Mouse (Mus musculus) heart, adult 9 months (tissue): ENCODE measurements around the gene Hmcn2.

Experiments
- DNase-seq, 2 experiments: peaks; one replicate each; pipeline ENCODE4 v3.0.0; 2022; ENCODE audit warnings: low spot score in 2 of 2

The Hmcn2 gene

GRCm38 (mm10) chr2:31477234-31478161 lies 163.3 kb downstream of the Hmcn2 start:
- no peak for DNase-seq

- peak; percentile 58 to 79 for DNase-seq
Measured at GRCm38 (mm10) chr2:31482914-31483575, 168.8 kb downstream of the Hmcn2 start.

DNA sequence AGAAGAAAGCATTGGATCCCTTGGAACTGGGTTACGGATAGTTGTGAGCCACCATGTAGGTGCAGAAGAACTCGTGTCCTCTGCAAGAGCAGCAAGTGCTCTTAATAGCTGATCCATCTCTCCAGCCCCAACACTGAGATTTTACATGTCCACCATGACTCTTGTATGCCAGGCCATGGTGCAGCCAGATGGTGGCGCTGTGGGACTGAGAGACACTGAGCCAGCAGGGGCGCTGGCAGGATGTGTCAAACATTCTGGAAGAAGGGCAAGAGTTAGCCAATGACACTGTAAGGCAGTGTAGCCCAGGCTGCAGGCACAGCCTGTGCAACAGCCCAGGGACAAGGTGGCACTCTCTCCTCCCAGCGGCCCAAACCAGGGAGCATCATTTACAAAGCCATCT lies 170.0 kb downstream of the Hmcn2 start:
- DNase-seq: peak in 1 of 2 experiments; percentile 12

DNA sequence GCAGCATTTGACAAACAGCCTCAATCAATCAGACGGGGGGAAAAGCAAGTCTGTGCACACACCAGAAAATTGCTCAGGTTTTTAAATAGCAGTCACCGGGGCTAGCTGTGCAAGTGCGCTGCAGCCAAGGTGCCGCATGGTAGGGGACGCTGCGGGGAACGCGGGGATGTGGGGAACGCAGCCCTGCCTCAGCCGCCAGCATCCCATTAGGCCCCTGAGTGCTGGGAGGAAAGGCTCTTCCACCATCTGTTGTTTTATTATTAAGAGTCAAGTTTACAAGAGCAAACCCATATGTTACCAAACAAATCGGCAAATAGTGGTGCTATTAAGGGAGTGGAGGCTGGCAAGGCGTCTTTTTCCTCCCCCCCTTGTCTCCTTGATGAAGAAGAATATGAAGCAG lies 175.0 kb downstream of the Hmcn2 start:
- DNase-seq: no peak

- DNase-seq: no peak
Measured at GRCm38 (mm10) chr2:31490556-31490955, 176.3 kb downstream of the Hmcn2 start.

DNA sequence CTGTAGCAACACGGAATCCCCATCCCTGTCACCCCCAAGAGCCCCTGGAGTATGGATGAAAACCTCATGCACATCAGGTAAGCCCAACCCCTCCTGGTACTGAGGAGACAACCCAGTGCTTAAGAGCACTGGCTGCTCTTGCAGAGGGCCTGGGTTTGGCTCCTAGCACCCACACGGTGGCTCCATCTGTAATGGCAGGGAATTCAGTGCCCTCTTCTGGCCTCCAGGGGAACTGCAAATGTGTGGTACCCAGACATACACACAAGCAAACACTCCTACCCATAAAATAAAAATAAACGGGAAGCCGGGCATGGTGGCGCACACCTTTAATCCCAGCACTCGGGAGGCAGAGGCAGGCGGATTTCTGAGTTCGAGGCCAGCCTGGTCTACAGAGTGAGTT lies 178.1 kb downstream of the Hmcn2 start:
- DNase-seq: no peak

- DNase-seq: no peak
Measured at GRCm38 (mm10) chr2:31493243-31493642, 179.0 kb downstream of the Hmcn2 start.

- no peak for DNase-seq
Measured at GRCm38 (mm10) chr2:31494315-31494714, 180.1 kb downstream of the Hmcn2 start.

DNA sequence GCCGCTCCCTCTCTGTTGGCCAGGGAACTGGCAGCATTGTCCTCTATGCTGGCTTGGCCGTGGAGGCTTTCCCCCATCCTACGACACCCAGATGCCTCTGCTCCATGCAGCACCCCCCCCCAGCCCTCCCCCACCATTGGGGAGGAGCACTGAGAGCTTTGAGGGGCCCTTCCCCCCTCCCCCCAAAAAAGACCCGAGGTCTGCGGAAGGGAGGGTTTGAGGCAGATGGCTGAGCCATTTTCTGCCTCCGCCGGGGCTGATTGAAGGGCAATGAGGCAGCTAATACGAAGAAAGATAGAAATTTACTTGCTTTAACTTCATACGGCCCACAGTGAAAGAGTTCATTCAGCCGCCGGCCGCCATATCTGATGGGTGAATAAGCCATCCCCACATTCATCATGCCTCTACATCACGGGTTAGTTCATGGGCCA lies 180.8 kb downstream of the Hmcn2 start:
- DNase-seq: no peak

DNA sequence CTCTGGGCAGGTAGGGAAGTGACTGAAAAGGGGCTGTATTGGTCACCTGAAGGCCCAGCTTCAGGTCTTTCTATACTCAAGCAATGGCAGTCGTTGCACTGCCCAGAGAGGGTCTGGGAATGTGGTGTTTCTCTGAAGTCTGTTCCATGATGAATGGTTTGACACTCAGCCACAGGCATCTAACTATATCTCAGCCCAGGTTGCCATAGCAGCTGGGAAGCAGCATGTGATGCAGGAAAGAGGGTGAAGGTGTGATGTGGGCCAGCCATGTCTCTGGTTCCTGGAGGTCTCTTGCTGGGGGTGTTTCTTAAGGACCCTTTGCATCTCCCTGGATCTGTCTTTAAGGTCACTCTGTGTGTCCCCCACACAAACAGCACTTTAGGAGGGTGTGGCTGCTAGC lies 181.9 kb downstream of the Hmcn2 start:
- DNase-seq: no peak

DNA sequence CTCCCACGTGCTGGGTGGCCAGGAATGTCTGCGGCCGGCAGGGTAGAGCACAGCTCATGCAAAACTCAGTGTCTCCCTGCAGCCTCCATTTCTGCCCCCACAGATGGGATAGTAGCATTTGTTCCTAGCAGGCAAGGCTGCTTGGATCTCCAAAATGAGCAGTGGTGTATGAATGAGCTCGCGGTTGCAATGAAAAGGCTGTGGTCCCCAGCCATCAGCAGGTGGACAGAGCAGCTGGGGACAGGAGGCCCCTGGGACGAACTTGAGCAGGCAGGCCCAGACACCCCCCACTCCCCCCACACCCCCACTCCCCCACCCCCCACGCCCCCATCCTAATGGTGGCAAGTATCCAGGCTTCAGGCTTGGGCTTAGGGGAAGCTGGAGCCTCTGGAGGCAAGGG lies 182.9 kb downstream of the Hmcn2 start:
- DNase-seq: no peak

GRCm38 (mm10) chr2:31497635-31498034 lies 183.4 kb downstream of the Hmcn2 start:
- DNase-seq: no peak

DNA sequence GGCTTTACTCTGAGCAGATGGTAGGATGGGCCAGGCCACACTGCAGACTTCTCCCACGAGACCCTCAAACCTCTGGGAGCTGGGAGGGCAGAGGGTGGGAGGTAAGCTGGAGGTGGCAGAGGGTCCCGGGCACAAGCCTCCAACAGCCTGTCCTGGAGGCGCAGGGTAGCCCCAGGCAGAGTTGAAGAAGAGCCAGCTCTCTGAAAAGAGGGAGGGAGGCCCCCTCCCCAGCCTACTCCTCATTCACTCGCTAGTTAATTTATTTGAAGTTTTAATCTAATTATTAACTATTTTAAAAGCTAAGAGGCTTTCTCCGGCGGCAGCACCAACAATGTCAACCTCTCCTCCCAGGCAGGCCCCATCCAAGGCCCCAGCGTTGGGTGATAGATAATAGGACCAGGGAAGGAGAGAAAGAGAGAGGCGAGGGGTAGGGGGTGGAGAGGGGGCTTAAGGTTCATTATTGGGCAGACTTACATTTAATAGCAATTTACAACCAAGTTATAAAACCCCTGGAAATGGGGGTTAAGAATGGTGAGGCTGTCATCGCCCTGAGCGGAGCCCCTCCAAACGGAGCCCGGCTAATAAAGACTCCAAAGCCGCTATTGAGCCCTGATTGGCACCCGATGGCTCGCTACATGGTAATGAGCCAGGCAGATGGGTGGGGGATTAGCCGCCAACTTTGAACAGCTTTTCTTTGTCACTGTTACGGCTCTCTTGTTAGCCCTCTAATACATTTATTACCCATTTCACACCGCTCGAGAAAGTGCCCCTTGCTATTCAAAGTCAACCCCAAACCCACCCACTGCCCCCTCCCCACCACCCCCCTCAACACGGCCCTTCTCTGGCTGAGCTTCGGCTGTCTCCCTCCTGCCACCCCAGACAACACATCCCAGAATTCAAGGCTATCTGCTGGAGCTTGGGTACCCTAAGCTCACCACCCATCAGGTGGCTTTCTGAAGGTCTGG lies 185.4 kb downstream of the Hmcn2 start:
- no peak for DNase-seq

- no peak for DNase-seq
Measured at GRCm38 (mm10) chr2:31500292-31501204, 186.3 kb downstream of the Hmcn2 start.

- no peak for DNase-seq
Measured at GRCm38 (mm10) chr2:31501448-31502130, 187.4 kb downstream of the Hmcn2 start.

GRCm38 (mm10) chr2:31502616-31503522 lies 188.7 kb downstream of the Hmcn2 start:
- no peak for DNase-seq

GRCm38 (mm10) chr2:31505472-31505871 lies 191.3 kb downstream of the Hmcn2 start:
- DNase-seq: no peak

- no peak for DNase-seq
Measured at GRCm38 (mm10) chr2:31508851-31509250, 194.6 kb downstream of the Hmcn2 start.
